Mouse (Mus musculus): Measurements from ENCODE around the gene Gm21987. TPM values are rescaled to one million over a fixed set of nuclear protein-coding genes. Genes with fewer than 3 reads are reported as not detected.

Gene Gm21987
- total RNA-seq, 2 experiments from 2014 or later: not detected

DNA sequence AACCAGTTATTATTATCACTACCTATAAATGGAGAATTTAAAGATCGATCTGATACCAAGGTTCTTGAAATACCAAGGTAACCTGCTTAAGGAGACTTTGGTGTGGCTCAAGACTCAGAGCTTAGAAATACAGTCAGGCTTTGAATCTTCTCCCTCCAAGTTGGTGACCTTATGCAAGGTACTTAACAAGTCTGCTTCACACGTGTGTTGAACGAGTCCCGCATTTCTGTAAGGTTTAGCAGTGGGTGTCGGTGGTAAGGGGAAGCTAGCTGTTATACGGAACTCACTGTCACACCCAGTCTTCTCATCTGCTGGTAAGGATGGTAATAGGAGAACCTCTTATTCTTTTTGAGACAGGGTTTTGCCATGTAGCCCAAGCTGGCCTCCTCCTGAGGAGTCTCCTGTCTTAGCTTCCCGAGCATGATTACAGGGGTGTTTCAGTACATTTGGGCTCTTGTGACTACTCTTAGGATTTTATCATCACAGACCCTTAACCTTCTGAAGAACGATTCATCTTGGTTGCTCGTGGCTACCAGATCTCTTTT is 1.4 kb downstream of the Gm21987 start:
- DNase-seq (ENCODE audit: low spot score in 2 of 2): no peak

DNA sequence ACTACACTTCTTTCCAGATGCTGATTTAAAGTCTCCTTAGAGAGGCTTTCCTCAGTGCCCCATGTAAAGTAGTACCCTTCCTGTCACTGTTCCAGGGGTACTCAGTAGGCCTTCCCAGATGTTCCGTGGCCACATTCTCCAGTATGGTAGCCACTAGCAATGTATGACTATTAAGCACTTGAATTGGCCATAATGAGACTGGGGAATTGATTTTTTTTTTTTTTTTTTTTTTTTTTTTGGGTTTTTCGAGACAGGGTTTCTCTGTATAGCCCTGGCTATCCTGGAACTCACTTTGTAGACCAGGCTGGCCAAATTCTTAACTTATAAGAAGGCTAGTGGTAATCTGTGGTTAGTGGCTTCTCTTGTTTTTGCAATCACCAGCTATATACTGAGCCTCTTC is 3.0 kb downstream of the Gm21987 start:
- no peak for DNase-seq (ENCODE audit: low spot score in 2 of 2)

DNA sequence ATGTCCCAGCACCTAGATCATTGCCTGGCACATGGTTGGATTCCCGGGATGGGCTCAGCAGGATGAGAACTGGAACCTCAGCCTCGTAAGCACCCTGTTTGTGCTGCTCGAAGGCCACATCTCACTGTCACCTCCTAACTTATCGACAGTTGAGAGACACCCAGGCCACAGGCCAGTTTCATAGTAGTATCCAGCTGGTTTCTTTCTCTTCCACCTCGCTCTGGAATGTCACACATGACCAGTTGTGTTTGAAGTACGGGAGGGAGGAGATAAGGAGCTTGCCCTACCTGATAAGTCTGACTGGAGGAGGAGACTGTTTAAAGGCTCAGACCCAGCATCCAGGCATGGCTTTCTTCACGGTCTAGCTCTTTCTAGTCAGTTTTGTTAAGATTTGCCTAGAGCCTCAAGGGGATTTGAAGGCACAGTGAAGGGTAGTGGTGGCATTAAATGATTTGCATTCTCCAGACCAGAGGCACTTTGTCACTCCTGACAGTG is 3.6 kb downstream of the Gm21987 start:
- DNase-seq (ENCODE audit: low spot score in 2 of 2): no peak

DNA sequence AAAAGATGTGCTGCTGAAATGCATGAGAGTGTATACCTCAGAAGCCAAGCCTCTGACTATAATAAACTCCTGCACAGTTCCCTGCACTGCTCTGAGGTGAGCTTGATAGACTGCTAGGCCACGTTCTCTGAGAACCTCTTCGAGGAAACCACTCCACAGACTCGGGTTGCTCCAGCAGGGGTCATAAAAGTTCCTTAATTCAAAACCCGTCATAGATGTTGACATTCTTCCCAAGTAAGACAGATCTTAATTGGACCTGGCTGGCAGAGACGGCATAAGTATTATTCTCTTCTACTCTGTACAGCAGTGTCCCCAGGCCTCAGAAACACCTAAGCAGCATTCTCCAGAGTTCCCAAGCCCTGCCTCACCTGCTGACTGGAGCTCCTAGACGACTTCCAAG is 4.1 kb downstream of the Gm21987 start:
- DNase-seq (ENCODE audit: low spot score in 2 of 2): no peak

DNA sequence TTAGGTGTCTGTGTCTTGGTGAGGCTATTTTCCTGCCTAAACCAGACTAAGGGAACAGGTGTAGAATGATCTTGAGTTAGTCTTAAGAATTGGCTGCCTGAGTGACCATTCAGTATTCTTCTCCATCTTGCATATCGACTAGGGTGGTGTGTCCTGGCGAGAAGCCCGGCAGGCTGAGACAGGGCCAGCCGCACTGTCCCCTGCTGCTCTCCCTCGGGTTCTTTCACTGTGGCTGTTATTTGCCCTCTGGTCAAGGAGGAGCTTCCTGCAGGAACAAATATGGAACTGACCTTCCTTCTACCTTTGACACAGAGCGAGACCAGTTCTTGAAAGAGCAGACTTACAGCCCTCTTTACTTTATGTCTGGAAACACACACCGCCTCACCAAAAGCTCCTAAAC is 5.2 kb downstream of the Gm21987 start:
- DNase-seq (ENCODE audit: low spot score in 2 of 2): no peak

DNA sequence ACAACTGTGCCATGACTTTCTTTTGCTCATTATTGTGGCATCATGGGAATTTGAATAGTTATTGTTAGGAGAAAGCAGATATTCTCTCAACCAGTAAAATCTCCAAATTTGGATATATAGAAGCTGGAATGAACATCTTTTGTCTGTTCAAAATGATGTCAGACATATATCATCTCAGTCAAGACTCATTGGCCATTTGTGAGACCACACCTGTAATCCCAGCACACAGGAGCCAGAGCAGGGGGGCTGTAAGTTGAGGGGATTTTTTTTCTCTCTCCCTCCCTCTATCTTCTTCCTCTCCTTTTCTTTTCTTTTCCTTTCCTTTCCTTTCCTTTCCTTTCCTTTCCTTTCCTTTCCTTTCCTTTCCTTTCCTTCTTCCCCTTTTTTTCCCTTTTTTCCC is 6.0 kb downstream of the Gm21987 start:
- no peak for DNase-seq (ENCODE audit: low spot score in 2 of 2)

DNA sequence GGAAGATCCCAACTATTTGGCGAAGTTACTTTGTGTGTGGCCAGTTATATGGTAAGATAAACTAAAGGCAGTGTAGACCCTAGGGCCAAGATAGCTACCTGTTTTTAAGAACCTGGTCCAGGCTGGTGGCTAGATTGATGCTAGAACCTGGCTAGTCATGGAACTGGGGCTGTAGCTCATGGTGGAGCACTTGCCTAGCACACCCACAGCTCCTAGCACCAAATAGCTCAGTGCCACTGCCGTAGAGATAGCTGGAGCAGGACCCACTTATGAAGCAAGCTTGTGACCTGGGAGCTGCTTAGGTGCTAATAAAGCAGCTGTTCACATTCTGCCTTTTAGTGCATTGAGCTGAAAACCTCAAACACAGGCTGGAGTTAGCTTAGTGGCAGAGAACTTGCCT is 6.8 kb downstream of the Gm21987 start:
- DNase-seq (ENCODE audit: low spot score in 2 of 2): no peak

DNA sequence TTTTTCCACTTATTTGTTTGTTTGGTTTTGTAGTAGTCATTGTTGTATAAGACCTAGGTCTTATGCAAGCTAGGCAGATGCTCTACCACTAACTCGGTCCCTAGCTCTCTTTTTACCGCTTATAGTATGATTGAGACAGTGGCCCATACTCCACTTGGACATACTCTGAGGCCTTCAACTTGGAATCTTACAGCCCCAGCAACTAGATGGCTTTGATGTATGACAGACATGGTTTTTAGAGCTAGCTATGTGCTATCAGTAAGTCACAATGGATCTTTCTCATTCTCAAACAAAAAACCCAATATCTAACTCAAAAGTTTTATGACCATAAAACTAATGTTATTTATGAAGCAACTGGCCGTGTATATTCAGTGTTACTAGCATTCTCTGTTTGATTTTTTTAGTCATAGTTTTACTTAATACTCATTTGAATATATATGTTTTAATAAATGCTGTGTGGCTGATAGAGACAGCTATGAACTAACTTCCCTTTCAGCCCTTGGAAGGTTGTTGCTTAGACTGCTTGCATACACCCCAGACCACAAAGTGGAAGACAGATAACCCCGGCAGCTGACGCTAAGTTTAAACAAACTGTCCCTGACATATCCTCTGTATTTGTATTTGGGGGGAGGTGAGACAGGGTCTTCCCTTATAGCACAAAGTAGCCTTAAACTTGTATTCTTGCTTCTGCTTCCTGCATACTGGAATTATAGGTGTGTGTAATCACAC is 7.5 kb downstream of the Gm21987 start:
- DNase-seq (ENCODE audit: low spot score in 2 of 2): no peak

DNA sequence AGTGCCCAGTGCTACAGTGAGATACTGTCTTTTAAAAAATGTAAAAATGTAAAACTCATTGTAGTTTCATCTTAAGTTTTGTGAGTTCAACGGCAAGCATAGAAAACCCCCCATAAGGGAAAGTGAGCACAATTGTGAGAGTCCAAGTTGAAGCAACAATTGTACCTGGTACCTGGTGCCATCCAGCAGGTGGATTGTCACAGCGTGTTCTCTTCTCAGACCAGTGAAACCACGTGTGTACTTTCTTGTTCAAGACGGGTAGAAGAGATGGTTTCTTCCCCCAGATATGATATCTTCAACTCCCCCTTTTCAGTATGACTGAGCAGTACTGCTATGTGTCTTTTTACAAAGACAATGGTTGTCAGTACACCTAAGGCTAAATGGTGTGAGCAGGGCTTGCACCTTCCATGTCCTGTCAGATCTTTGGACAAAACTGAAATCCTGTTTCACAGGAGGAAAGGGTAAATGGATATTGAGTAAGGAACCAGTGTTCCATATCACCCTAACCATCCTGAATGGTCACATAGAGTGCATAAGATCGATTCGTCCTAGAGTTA is 11.5 kb downstream of the Gm21987 start:
- DNase-seq (ENCODE audit: low spot score in 2 of 2): no peak

DNA sequence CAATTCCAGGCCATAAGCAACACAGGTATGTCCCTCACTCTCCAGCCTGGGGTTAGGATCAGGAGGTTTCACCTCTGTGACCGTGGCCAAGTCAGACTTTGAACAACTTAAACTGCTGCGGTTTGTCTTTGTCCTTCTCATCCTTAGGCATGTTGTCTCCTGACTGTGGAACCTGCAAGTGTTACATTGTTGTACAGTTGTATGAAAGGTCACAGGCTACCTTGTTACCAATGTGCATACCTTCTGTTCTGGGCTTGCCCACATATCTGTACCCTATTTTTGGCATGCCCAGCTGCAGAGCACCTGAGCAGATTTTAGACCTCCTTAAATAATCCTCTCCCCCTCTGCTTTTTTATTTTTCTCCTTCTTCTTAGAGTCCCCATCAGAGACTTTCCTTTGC is 12.4 kb downstream of the Gm21987 start:
- no peak for DNase-seq (ENCODE audit: low spot score in 2 of 2)

DNA sequence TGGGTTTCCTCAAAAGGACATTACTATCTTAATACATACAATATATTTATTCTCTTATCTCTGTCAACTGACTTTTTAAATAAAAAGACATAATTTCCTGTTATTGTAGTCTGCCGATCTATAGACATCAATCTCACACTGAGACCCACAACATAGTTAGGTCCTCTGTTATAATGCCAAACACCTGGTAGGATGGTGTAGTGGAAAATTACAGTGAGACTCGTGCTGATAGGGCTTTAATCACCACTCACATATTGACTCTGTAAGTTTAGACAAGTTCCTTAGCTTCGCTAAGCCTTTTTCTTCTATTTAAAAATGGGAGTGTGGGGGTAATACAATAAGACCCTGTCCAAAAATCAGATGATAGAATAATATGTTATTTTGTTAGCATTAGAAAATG is 13.0 kb downstream of the Gm21987 start:
- DNase-seq (ENCODE audit: low spot score in 2 of 2): no peak

DNA sequence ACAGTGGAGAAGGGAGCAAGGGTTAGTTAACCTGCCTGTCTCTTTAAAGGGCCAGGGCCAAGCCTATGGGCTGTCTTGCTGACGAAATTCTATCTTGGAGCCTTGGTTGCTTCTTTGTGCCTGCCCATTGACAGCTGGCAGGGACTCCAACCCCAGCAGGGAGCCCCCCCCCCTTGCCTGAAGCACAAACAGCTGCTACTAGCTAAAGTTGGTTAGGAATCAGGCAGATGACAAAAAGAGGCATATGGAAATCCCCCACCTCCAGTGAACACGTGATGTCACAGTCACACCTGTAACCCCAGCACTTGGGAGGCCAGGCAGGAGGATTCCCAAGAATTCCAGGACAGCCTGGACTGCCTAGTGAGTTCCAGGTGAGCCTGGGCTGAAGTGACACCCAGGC is 13.5 kb downstream of the Gm21987 start:
- DNase-seq (ENCODE audit: low spot score in 2 of 2): no peak

DNA sequence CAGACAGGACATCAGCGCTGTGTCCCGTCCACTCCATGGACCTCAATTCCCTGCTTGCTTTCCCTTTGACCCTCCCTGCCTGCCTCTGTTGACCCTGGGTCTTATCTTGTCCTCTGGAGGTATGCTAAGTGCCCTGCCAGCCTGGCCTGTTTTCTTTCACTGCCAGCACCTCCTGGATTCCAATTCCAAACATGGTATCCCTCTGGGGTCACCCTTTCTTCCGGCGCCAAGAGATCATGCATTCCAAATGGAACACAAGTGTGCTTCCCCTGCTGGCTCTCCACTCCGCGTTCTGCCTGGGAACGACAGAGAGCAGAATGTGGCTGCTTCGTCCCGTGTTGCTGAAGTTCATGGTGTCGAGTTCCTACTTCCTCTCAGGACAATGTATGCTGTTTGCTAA is 15.1 kb downstream of the Gm21987 start, which contains the start of gene Popdc2:
Gene Popdc2, plus strand, starts transcription at position 277 of the 400 bp plus-strand sequence.
- DNase-seq (ENCODE audit: low spot score in 2 of 2): no peak

DNA sequence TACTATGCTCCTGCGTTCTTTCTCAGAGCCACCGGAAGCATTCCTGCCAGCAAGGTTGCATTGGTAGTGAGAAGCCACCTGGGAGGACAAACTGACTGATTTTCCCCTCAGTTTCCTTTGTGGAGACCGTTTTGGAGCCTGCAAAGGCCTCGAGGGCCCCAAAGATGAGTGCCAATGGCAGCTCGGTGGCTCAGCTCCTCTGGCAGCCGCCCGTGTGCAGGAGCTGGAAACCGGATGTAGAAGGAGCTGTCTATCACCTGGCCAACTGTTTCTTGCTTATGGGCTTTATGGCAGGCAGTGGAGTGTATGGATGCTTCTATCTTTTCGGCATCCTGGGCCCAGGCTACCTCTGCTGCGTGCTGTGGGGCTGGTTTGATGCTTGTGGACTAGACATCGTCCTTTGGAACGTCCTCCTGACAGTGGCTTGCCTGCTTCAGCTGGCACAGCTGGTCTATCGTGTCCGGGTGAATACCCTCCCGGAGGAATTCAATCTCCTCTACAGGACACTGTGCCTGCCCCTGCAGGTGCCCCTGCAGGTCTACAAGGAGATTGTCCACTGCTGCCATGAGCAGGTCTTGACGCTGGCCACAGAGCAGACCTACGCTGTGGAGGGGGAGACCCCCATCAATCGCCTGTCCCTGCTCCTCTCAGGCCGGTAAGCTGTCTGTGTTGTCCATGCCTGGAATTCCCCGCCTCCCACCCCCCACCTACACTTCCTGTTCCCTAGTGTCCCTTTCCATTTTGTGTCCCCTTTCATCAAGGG is 15.8 kb downstream of the Gm21987 start:
- DNase-seq (ENCODE audit: low spot score in 2 of 2): no peak

DNA sequence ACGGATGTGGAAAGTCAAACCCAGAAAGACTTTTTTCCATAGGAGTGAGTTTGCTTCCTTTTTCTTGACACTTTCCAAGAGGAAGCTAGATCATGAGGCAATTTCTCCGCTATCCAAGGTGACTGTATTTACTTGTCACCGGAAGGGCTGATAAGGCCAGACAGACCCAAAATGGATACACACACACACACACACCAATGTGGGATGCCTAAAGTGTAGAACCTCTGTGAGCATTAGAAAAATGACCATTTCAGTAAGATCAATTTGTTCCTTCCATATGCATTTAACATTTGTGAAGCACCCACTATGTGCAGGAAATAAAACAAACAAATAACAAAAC is 16.4 kb downstream of the Gm21987 start:
- DNase-seq (ENCODE audit: low spot score in 2 of 2): no peak

DNA sequence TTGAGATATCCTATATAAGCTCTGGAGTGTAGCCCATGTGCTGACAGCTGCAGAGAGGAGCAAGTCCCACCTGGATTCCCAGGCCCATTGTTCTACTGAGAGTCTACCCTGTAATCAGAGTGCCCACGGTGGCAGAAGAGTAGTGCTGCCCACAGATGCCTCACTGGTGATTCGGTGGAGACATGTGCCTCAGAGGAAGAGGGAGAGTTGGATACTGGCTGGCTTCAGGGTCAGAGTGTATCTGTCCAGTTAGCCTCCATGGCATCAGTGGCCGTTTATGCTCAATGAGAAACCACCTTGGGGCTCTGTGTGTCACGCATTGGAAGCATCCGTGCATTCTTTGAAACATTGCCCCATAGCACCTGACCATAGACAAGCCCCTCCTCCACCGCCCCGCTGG is 16.8 kb downstream of the Gm21987 start:
- no peak for DNase-seq (ENCODE audit: low spot score in 2 of 2)

DNA sequence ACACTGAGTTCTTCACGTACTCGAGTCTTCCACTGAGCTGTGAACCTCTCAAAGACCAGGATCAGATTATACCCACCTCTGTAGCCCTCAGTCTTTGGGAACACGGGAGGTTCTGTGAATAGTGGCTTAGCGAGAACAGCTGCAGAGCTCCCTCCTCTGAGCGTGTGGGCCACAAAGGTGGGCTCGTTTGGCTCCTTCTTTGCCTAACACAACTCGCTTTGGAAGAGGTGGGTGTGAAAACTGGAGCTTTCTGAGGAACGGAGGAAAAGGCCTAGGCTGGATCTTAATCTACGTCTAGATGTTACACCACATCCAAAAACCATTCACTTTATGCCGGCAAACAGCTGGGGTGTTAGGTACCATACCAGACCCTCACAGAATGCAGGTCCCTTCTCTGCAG is 18.6 kb downstream of the Gm21987 start:
- DNase-seq (ENCODE audit: low spot score in 2 of 2): no peak

DNA sequence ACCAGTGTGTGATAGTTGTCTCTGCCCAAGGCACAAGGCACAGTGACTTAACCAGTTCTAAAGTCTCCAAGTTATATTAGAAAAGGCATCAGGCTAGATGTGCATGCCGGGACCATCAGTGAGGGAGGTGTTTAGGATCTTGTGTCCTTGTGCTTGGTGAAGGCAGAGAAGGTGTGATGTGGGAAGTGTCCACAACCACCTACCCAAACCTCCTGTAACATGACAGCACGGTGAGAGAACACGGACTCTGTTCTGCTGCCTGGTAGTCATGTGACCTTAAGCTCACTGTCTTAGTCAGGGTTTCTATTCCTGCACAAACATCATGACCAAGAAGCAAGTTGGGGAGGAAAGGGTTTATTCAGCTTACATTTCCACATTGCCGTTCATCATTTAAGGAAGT is 19.4 kb downstream of the Gm21987 start:
- DNase-seq (ENCODE audit: low spot score in 2 of 2): no peak

DNA sequence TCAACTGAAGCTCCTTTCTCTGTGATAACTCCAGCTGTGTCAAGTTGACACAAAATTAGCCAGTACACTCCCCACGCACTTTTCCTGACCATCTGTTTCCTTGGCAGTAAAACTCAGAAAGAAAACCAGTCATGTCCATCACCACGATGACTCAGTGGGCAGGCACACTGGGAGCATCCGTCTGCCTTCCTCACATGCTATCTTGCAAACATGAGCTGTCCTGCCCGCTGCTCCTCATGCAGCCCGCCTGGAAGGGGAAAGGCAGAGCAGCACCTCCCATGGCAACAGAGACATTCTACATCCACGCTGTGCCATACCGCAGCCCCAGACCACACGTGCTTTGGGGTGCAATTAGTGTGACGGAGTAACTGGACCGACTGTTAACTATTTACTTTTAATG is 21.5 kb downstream of the Gm21987 start:
- no peak for DNase-seq (ENCODE audit: low spot score in 2 of 2)

DNA sequence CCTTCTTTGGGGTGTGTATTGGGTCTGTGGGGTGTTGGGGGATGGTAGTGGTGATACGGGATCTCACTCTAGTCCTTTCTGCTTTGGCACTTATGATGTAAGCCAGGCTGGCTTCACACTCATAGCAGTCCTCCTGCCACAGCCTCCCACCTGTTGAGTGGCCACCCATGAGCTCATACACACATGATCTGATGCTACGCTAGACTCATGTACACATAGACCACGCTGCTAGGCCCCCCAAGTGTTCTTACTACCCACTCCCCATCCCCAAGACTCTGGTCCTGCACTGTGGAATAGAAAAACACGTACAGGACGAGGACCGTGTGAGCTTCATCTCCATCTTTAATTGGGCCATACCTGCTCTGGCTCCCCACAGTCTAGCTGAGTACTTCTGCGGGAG is 22.2 kb downstream of the Gm21987 start:
- no peak for DNase-seq (ENCODE audit: low spot score in 2 of 2)

DNA sequence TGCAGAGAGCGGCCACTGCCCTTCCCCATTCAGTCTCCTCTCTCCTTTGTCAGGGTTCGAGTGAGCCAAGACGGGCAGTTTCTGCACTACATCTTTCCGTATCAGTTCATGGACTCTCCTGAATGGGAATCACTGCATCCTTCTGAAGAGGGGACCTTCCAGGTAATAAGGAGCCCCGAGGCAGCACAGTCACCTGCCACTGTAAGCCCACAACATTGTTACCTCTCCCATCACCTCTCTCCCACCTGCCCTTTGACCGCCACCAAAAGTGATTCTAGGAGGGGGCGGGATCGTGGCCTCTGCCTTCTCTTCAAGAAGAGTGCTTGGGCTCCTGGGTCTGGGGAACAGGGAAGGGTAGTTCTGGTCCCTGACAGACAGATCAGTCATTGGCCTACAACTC is 22.6 kb downstream of the Gm21987 start:
- DNase-seq (ENCODE audit: low spot score in 2 of 2): no peak

DNA sequence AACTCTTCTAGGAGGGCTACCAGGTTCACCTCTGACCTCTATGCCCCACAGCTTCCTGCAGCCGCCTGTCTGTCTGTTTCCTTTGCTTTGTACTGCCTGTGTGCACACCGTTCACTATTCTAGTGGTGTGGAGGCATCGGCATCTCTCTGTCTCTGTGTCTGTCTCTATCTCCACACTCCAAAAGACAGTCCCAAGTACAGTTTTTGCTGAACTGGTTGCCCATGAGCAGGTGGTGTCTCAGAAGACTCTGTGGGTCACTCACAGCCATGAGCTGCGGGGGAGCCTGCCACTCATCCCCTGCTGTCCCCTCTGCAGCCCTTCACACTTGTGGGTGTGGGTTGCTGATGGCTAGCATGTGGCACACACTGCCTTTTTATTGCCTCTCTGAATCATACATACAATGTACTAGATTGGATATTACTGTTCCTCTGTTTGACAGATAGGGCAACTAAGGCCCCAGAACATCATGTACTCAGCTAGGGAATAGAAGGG is 23.2 kb downstream of the Gm21987 start:
- no peak for DNase-seq (ENCODE audit: low spot score in 2 of 2)
